Mouse (Mus musculus): ENCODE results near the gene Zdhhc7. TPM values are rescaled to one million over a fixed set of nuclear protein-coding genes. Genes with fewer than 3 reads are reported as not detected.
A peak's percentile ranks its signal among the peaks of the same experiment; 100 is the strongest.

Gene Zdhhc7
- polyA plus RNA-seq, 1 experiment from 2014 or later, result 16.3 TPM

DNA sequence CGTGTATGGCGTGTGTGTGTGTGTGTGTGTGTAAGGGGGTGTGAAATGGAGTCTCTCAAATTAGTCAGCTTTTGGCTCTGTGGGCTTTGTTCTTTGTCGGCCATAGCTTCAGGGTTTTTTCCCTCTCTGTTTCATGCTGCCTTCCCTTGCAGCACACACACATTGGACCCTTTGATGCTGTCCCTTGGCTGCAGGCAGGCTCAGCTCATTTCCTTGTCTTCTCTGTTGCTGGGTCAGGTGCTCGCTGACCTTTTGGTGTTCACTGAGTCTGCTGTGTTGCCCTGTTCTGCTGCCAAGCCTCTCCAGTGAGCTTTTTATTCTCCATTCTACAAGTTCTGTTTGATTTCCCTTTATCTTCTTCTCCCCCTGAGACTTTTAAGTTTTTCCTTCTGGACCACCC is 28.3 kb upstream of the Zdhhc7 start:
- 56% methylated on average over 4 of the region's 4 CpGs for WGBS (ENCODE audit: insufficient replicate concordance)
- Histone ChIP-seq H3K36me3 (no peaks in the 10 kb centered on the region), H3K4me1 (replicated peaks) (0 out of 2 replicates have a peak, but pooled peaks cover 5% of the 10 kb centered on the region), H3K27me3 (peaks cover 16% of the 10 kb centered on the region), H3K4me3 (replicated peaks) (no peak overlapping the region), H3K27ac (no peak overlapping the region), H3K4me2 (no peak overlapping the region), H3K9me3 (replicated peaks) (no peaks in the 10 kb centered on the region), H3K9ac (no peak overlapping the region)
- ATAC-seq (ENCODE audit: low read depth) (no peak), DNase-seq (no peak)

DNA sequence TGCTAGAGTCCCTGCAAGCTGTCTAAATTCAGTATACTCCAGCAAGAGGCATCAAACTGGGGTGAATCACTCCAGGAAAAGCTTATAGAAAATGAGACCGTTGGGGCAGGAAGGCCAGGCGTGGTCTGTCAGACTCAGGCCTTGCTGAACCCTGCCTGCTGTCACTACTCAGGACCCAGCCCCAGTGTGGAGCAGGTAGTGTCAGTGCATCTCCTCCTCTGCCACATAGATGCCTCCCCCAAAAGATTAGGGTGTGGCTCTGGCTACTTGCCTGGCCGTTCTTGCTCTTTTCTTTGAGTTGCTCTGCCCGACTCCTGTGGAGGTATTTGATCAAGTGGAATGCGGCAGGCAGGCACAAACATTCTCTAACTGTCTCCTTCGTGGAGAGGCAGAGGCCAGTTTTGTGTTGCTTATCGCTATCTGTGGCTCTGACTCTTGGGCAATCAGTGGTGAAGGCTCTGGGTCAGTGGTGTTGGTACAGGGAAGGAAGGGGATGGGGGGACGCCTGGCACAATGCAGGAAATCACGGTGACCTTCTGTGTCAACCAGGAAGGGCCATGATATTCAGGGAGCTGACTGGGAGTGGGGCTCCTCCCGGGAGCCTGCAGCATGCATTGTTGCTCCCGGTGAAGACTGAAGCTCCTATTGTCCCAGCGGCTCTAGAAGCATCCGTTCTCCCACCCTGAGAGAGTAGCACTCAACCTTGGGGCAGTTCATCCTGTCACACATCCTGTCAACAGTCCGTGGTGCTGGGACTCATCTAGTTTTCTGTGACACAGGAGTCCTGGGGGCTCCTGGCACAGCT is 25.3 kb upstream of the Zdhhc7 start:
- WGBS (ENCODE audit: insufficient replicate concordance), result 15% methylated on average over 14 of the region's 14 CpGs
- peak; percentile 47; the same call in 1 of the 2 replicates for ATAC-seq (ENCODE audit: low read depth)

DNA sequence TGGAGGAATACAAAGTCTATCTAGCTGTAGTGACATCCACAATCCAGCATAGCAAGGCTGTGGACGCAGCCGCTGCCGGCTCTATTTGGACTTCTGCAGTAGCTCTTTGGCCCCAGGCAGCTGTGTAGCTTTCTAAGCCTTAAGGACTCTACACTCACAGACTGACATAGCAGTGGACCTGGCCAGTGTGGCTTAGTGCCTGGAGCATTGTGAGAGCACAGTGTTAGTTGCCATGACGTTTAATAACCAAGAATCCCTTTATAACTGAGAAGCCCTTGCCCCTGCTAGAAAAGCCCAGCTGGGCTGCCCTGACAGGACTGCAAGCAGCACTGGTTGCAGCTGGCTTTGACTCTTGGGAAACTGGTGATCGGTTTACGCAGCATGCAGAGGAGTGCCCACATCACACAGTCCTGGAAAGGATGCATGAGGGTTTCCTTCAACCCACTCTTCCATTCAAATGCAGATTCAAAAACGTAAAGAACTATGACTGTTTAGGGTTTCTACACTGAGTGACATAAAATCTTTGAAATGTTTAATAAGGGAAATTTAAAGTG is 23.6 kb upstream of the Zdhhc7 start:
- WGBS (ENCODE audit: insufficient replicate concordance), result 71% methylated on average over 7 of the region's 7 CpGs
- H3K27ac ChIP-seq, result no peak overlapping the region
- no peak overlapping the region for H3K4me2 ChIP-seq
- no peak overlapping the region for H3K9ac ChIP-seq
- no peak for ATAC-seq (ENCODE audit: low read depth)
- H3K36me3 ChIP-seq, result no peaks in the 10 kb centered on the region
- no peaks in the 10 kb centered on the region for H3K9me3 ChIP-seq (replicated peaks)
- no peak for DNase-seq
- H3K27me3 ChIP-seq, result peaks cover 25% of the 10 kb centered on the region
- H3K4me3 ChIP-seq (replicated peaks), result no peak overlapping the region
- 0 out of 2 replicates have a peak, but pooled peaks cover 5% of the 10 kb centered on the region for H3K4me1 ChIP-seq (replicated peaks)

More for the DNA sequence above, 25.3 kb upstream of the Zdhhc7 start:
- Histone ChIP-seq H3K4me2 (no peak overlapping the region), H3K9me3 (replicated peaks) (no peaks in the 10 kb centered on the region), H3K9ac (no peak overlapping the region), H3K4me3 (replicated peaks) (no peak overlapping the region), H3K27me3 (peaks cover 25% of the 10 kb centered on the region), H3K4me1 (replicated peaks) (0 out of 2 replicates have a peak, but pooled peaks cover 5% of the 10 kb centered on the region), H3K27ac (peak overlapping the region; percentile 37), H3K36me3 (no peaks in the 10 kb centered on the region)
- no peak for DNase-seq

DNA sequence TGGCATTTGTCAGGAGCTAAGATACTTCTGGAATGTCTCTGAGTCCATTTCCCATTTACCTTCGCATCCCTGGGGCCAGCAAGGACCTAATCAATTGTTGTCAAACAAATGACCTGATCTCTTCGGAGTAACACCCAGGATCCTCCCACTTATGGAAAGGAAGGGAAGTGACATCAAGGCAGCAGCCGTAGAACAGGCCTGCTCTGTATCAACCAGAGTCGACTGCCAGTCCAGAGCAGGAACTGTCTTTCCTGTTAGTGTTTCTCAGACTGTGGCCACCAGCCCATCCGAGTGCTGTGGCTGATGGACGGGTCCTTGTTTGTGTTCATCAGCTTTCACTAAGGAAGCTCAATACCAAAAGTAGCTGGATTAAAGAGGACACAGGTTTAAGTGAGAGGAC is 23.0 kb upstream of the Zdhhc7 start:
- Histone ChIP-seq H3K27me3 (peaks cover 29% of the 10 kb centered on the region), H3K36me3 (no peaks in the 10 kb centered on the region), H3K4me2 (no peak overlapping the region), H3K27ac (no peak overlapping the region), H3K4me1 (replicated peaks) (0 out of 2 replicates have a peak, but pooled peaks cover 5% of the 10 kb centered on the region), H3K4me3 (replicated peaks) (no peak overlapping the region), H3K9ac (no peak overlapping the region), H3K9me3 (replicated peaks) (no peaks in the 10 kb centered on the region)
- DNase-seq (no peak), ATAC-seq (ENCODE audit: low read depth) (no peak)
- WGBS (ENCODE audit: insufficient replicate concordance), result 9% methylated on average over 6 of the region's 6 CpGs

DNA sequence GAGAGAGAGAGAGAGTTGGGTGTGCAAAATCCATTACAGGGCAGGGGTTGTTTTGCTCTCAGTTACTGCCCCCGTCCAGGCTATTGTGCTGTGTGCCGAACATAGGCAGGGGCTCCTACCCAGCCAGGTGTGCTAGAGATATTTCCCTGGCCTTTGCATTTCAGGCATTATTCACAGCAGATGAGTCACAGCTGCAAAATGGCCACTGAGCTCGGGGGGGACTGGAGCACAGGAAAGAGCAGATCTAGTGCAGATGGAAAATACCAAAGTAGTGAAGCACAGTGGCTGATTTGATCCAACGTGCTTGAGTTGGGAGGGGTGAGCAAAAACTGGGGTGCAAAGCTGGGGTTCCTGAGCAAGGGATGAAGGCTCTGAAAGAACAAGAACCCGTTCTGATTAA is 19.7 kb upstream of the Zdhhc7 start:
- no peak overlapping the region for H3K4me2 ChIP-seq
- H3K9ac ChIP-seq, result no peak overlapping the region
- H3K27me3 ChIP-seq, result peaks cover 47% of the 10 kb centered on the region
- ATAC-seq (ENCODE audit: low read depth) (no peak), DNase-seq (no peak)
- WGBS (ENCODE audit: insufficient replicate concordance), result 39% methylated on average over 5 of the region's 5 CpGs
- no peak overlapping the region for H3K27ac ChIP-seq
- no peaks in the 10 kb centered on the region for H3K9me3 ChIP-seq (replicated peaks)
- H3K36me3 ChIP-seq, result no peaks in the 10 kb centered on the region
- no peak overlapping the region for H3K4me3 ChIP-seq (replicated peaks)
- H3K4me1 ChIP-seq (replicated peaks), result no peaks in the 10 kb centered on the region

DNA sequence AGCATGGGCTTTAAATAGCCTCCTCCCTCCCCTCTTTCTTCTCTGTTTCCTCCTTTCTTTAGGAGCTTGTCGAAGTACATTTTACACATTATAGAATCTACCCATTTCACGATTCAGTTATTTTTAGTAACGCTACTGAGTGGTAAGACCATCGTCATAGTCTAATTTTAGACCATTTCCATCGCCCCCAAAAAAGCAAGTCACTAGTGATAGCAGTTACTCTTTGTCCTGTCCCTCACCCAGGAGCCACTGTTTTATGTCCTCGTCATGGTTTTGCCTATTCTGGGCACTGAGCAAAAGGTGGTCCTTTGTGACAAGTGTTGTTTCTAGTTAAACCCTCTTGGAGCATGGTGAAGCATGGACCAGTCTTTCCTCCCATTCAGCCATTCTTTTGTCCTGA is 18.6 kb upstream of the Zdhhc7 start:
- ATAC-seq (ENCODE audit: low read depth) (no peak), DNase-seq (no peak)
- no peaks in the 10 kb centered on the region for H3K4me1 ChIP-seq (replicated peaks)
- no peak overlapping the region for H3K4me2 ChIP-seq
- no peak overlapping the region for H3K27ac ChIP-seq
- no peak overlapping the region for H3K4me3 ChIP-seq (replicated peaks)
- no peak overlapping the region for H3K9ac ChIP-seq
- 26% methylated on average over 6 of the region's 6 CpGs for WGBS (ENCODE audit: insufficient replicate concordance)
- no peaks in the 10 kb centered on the region for H3K9me3 ChIP-seq (replicated peaks)
- peaks cover 57% of the 10 kb centered on the region for H3K27me3 ChIP-seq
- no peaks in the 10 kb centered on the region for H3K36me3 ChIP-seq

DNA sequence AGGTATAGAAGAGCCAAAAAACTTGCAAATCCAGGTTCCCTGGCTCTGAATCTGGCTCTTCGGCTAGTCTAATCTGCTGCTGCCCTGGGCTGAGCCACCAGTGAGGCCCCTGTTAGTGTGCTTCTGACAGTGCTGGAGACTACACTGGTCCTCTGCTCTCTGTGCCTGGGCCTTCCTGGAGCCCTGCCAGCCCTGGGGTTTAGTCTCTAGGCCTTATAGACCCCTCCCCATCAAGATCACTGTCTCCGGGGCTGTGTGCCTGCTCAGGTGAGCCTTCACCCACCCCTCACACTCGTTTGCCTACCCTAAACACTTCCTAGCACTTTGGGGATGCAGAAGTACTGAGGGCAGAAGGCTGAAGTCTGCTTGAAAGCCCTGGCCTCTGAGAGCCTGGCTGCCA is 18.1 kb upstream of the Zdhhc7 start:
- peaks cover 62% of the 10 kb centered on the region for H3K27me3 ChIP-seq
- H3K4me3 ChIP-seq (replicated peaks), result no peak overlapping the region
- H3K27ac ChIP-seq, result no peak overlapping the region

DNA sequence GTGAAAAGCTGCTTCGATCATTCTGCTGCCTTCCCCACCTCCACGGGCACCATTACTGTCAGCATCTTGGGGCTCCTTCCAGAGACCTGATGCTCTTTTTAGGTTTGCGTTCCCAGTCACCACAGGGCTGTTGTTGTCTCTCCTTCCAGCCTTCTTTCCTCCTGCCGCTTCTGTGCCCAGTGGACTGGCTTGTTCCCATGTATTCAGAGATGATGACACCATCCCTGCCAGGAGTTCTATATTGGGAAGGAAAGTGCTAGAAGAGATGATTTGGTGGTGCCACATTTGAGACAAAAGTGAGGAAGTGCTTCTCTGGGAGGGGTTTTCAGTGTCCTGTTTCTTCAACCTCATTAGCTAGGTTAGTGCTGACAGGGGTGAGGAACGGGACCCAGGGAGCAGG is 17.6 kb upstream of the Zdhhc7 start:
- Histone ChIP-seq H3K4me3 (replicated peaks) (no peak overlapping the region), H3K4me2 (no peak overlapping the region), H3K27ac (no peak overlapping the region), H3K9ac (no peak overlapping the region), H3K36me3 (no peaks in the 10 kb centered on the region), H3K27me3 (peaks cover 67% of the 10 kb centered on the region), H3K9me3 (replicated peaks) (no peaks in the 10 kb centered on the region), H3K4me1 (replicated peaks) (peaks cover 9% of the 10 kb centered on the region)
- ATAC-seq (ENCODE audit: low read depth) (no peak), DNase-seq (no peak)
- 56% methylated on average over 5 of the region's 5 CpGs for WGBS (ENCODE audit: insufficient replicate concordance)

More for the DNA sequence above, 18.1 kb upstream of the Zdhhc7 start:
- no peak overlapping the region for H3K4me2 ChIP-seq
- no peaks in the 10 kb centered on the region for H3K36me3 ChIP-seq
- no peak overlapping the region for H3K9ac ChIP-seq
- H3K9me3 ChIP-seq (replicated peaks), result no peaks in the 10 kb centered on the region
- DNase-seq (no peak), ATAC-seq (ENCODE audit: low read depth) (no peak)
- WGBS (ENCODE audit: insufficient replicate concordance), result 43% methylated on average over 3 of the region's 3 CpGs
- H3K4me1 ChIP-seq (replicated peaks), result peaks cover 5% of the 10 kb centered on the region

DNA sequence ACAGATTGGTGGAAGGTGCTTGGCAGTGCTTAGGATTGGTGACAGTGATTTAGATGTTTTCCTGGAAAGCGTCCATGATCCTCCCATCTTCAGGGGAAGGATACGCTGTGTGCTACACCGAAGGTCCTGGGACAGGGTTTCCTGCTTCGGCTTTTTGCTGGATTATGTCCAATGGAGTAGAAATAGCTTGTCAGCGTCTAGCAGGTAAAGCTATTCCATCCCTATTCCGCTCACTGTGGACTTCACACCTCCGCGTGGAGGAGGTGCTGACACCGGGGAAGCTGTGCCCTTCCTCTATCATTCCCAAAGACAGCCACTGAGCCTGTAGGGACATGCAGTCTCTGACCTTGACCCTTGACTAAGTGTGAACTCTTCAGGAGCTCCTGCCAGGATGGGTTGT is 16.9 kb upstream of the Zdhhc7 start:
- peaks cover 67% of the 10 kb centered on the region for H3K27me3 ChIP-seq

DNA sequence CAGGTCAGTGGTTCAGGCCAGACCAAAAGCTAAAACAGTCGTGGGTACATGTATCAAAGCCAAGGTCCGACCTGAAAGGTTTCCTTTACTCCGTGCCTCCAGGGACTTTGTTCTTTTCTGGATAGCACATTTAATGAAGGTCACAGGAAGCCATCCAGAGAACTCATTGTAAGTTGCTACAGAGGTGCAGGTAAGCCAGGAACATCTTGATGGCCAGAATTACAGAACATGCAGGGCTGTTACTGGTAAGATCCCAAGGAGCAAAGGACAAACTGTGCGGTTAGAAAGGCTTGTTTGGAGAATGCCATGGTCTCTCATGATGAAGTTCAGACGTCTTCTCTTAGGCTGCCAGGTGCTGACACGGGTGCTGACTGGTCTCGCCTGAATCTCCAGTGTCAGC is 15.3 kb upstream of the Zdhhc7 start:
- Histone ChIP-seq H3K4me3 (replicated peaks) (no peak overlapping the region), H3K27me3 (peaks cover 58% of the 10 kb centered on the region), H3K4me2 (no peak overlapping the region), H3K36me3 (no peaks in the 10 kb centered on the region), H3K27ac (no peak overlapping the region), H3K9me3 (replicated peaks) (no peaks in the 10 kb centered on the region), H3K4me1 (replicated peaks) (peaks cover 26% of the 10 kb centered on the region), H3K9ac (no peak overlapping the region)
- no peak for ATAC-seq (ENCODE audit: low read depth)
- 51% methylated on average over 7 of the region's 7 CpGs for WGBS (ENCODE audit: insufficient replicate concordance)
- DNase-seq, result no peak

More for the DNA sequence above, 16.9 kb upstream of the Zdhhc7 start:
- Histone ChIP-seq H3K27ac (no peak overlapping the region), H3K4me3 (replicated peaks) (no peak overlapping the region), H3K9ac (no peak overlapping the region), H3K4me1 (replicated peaks) (peaks cover 14% of the 10 kb centered on the region), H3K9me3 (replicated peaks) (no peaks in the 10 kb centered on the region), H3K4me2 (no peak overlapping the region), H3K36me3 (no peaks in the 10 kb centered on the region)
- ATAC-seq (ENCODE audit: low read depth) (no peak), DNase-seq (no peak)
- 63% methylated on average over 9 of the region's 9 CpGs for WGBS (ENCODE audit: insufficient replicate concordance)

DNA sequence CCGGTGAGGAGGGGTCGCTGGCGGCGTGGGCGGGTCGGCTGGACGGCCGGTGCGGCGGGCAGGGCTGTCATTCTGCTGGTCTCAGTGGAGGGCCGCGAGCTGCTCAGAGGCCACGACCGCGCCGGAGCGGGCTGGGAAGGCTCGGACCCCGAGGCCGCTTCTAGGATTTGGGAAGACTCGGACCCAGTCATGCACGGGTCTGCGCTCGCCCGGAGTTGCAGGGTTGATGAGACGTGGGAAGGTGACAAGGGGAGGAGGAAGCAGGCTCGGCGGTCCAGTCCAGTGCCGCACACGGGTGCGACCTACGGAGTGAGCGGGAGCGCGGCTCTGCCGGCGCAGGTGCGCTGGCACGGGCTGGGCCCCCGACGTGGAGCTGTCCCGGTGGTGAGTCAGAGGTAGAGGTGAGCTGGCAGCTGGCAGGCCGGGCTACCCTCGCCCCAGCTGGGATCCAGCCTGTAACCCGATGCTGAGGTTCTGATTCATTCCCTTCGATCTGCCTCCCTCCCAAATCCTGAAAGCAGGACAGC is 13.1 kb upstream of the Zdhhc7 start:
- 4% methylated on average over 46 of the region's 46 CpGs for WGBS (ENCODE audit: insufficient replicate concordance)
- Histone ChIP-seq H3K9me3 (replicated peaks) (no peaks in the 10 kb centered on the region), H3K4me1 (replicated peaks) (peaks cover 34% of the 10 kb centered on the region), H3K36me3 (no peaks in the 10 kb centered on the region), H3K27ac (no peak overlapping the region), H3K4me3 (replicated peaks) (peak overlapping the region; percentile 69), H3K27me3 (peaks cover 70% of the 10 kb centered on the region), H3K4me2 (peak overlapping the region; percentile 97), H3K9ac (peak overlapping the region; percentile 69)
- DNase-seq (no peak), ATAC-seq (ENCODE audit: low read depth) (peak; percentile 16)

All from liver, embryonic 13.5 days (tissue).